Comparison of ENCODE assay signal across 8 mouse cellular contexts in the genomic region with DNA sequence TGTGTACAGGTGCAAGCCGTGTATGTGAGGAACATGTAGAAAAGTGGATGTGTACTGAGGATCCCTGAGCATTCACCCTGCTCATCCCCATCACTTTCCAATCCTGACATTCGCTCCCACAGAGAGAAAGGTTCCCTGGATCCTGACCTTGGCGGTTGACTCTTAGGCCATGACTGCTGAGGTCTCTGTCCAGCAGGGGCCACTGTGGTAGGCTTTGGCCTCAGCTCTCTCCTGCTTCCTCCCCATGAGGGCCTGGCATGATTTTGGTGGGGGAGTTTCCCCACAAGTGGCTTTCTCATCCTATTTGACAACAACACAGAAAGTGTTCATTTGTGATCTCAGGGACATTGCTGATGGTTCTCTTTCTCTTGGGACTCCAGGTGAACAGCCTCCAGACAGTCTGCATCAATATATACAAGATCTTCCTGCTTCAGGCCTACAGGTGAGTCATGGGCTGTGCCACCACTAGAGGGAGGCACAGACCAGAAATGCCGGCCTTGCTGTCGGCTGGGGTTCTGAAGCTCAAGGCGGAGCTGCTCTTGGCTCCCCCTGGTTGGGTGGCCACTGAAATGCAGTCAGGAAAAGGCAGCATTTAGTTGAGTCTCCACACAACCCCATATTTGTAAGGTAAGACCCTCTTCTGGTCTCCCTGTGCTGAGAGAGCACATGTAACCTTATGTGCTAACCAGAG. TPM values are rescaled to one million over a fixed set of nuclear protein-coding genes. Genes with fewer than 3 reads are reported as not detected.
DNase-seq lines count a peak whose midpoint lies in the region; ATAC-seq and TF ChIP-seq lines count a peak whose summit lies in the region.

No protein-coding gene starts in this region.

- H3K4me1 ChIP-seq in heart, embryonic 12.5 days (replicated peaks), result no peaks in the 10 kb centered on the region
- H3K4me1 ChIP-seq in embryonic facial prominence, embryonic 13.5 days, result no peaks in the 10 kb centered on the region
- no peaks in the 10 kb centered on the region for H3K4me1 ChIP-seq in midbrain, postnatal 0 days (ENCODE audit: insufficient read depth, low read length)
- H3K4me1 ChIP-seq in stomach, embryonic 16.5 days (ENCODE audit: control insufficient read depth, insufficient read depth, low read length), result no peaks in the 10 kb centered on the region

- intact Hi-C loops in left cerebral cortex, postnatal 25 days (cut with DNase I), result loop anchor here (1.0 to 5.0 kb wide), 4 partner anchors 46 to 261 kb away; no protein-coding TSS in a partner anchor

- H3K4me3 ChIP-seq in heart, embryonic 12.5 days, result no peak overlapping the region
- H3K4me3 ChIP-seq in embryonic facial prominence, embryonic 13.5 days, result no peak overlapping the region
- H3K4me3 ChIP-seq in midbrain, postnatal 0 days (ENCODE audit: low read depth, low read length), result no peak overlapping the region
- no peak overlapping the region for H3K4me3 ChIP-seq in stomach, embryonic 16.5 days (replicated peaks; ENCODE audit: low read length)

- no peak overlapping the region for H3K4me2 ChIP-seq in heart, embryonic 12.5 days
- no peak overlapping the region for H3K4me2 ChIP-seq in embryonic facial prominence, embryonic 13.5 days
- no peak overlapping the region for H3K4me2 ChIP-seq in midbrain, postnatal 0 days (ENCODE audit: low read depth, low read length, poor library complexity, severe bottlenecking)
- H3K4me2 ChIP-seq in stomach, embryonic 16.5 days (ENCODE audit: low read depth, low read length), result no peak overlapping the region

- H3K36me3 ChIP-seq in heart, embryonic 12.5 days, result no peaks in the 10 kb centered on the region; the same call in 1 of the 2 replicates
- H3K36me3 ChIP-seq in embryonic facial prominence, embryonic 13.5 days, result peaks cover 70% of the 10 kb centered on the region
- peaks cover 22% of the 10 kb centered on the region for H3K36me3 ChIP-seq in midbrain, postnatal 0 days (ENCODE audit: insufficient read depth, low read length)
- H3K36me3 ChIP-seq in stomach, embryonic 16.5 days (ENCODE audit: control insufficient read depth, insufficient read depth, low read length), result no peaks in the 10 kb centered on the region

- ATAC-seq in heart, embryonic 12.5 days (ENCODE audit: insufficient number of reproducible peaks, low FRiP score), result no peak
- peak; percentile 48; the same call in 1 of the 2 replicates for ATAC-seq in embryonic facial prominence, embryonic 13.5 days (ENCODE audit: insufficient number of reproducible peaks, insufficient read depth, low FRiP score, low TSS enrichment, low read depth)
- peak; percentile 89 for ATAC-seq in inflammation-experienced regulatory T-cells, adult 6 months
- ATAC-seq in midbrain, postnatal 0 days (ENCODE audit: low FRiP score), result peak; percentile 86
- ATAC-seq in stomach, embryonic 16.5 days (ENCODE audit: insufficient read depth, low FRiP score), result peak; percentile 76; the same call in 1 of the 2 replicates

- peak; percentile 21 to 24 for DNase-seq in heart, adult 18-20 months
- peak; percentile 63 for DNase-seq in adipocyte (ENCODE audit: low spot score)
- DNase-seq in left cerebral cortex, postnatal 25 days (ENCODE audit: low spot score in 2 of 2), result peak; percentile 61 to 75
- DNase-seq in midbrain, postnatal 0 days (ENCODE audit: low spot score), result peak; percentile 82

- no peak overlapping the region for H3K27ac ChIP-seq in heart, embryonic 12.5 days (ENCODE audit: poor library complexity, severe bottlenecking)
- no peak overlapping the region for H3K27ac ChIP-seq in embryonic facial prominence, embryonic 13.5 days
- no peak overlapping the region for H3K27ac ChIP-seq in midbrain, postnatal 0 days (ENCODE audit: low read depth, low read length)
- H3K27ac ChIP-seq in stomach, embryonic 16.5 days (ENCODE audit: low read length), result no peak overlapping the region

- no peaks in the 10 kb centered on the region for H3K9me3 ChIP-seq in heart, embryonic 12.5 days (replicated peaks)
- no peaks in the 10 kb centered on the region; the same call in 1 of the 2 replicates for H3K9me3 ChIP-seq in embryonic facial prominence, embryonic 13.5 days
- H3K9me3 ChIP-seq in midbrain, postnatal 0 days (ENCODE audit: low read length), result no peaks in the 10 kb centered on the region
- no peaks in the 10 kb centered on the region for H3K9me3 ChIP-seq in stomach, embryonic 16.5 days (replicated peaks; ENCODE audit: control insufficient read depth, low read length)

- peak; percentile 92 for TF ChIP-seq CTCF in midbrain, postnatal 0 days (IDR thresholded peaks at IDR 0.05)

- H3K27me3 ChIP-seq in heart, embryonic 12.5 days (replicated peaks), result no peaks in the 10 kb centered on the region
- H3K27me3 ChIP-seq in embryonic facial prominence, embryonic 13.5 days, result no peaks in the 10 kb centered on the region
- H3K27me3 ChIP-seq in midbrain, postnatal 0 days (ENCODE audit: insufficient read depth, low read length), result no peaks in the 10 kb centered on the region
- no peaks in the 10 kb centered on the region for H3K27me3 ChIP-seq in stomach, embryonic 16.5 days (ENCODE audit: control insufficient read depth, insufficient read depth, low read length)

- WGBS in heart, embryonic 12.5 days, result 42% methylated on average over 6 of the region's 6 CpGs
- WGBS in embryonic facial prominence, embryonic 13.5 days, result 42% methylated on average over 6 of the region's 6 CpGs
- 40% methylated on average over 6 of the region's 6 CpGs for WGBS in midbrain, postnatal 0 days
- WGBS in stomach, embryonic 16.5 days, result 42% methylated on average over 6 of the region's 6 CpGs

- no peak overlapping the region for H3K9ac ChIP-seq in heart, embryonic 12.5 days
- H3K9ac ChIP-seq in embryonic facial prominence, embryonic 13.5 days, result no peak overlapping the region
- H3K9ac ChIP-seq in midbrain, postnatal 0 days (replicated peaks; ENCODE audit: low read length, poor library complexity, severe bottlenecking), result no peak overlapping the region
- no peak overlapping the region for H3K9ac ChIP-seq in stomach, embryonic 16.5 days (ENCODE audit: low read length)

RNA-seq across cellular contexts. Expression of a gene that starts 19.8 kb away (rescaled TPM):
- total RNA-seq in heart, adult 18-20 months (2021), result under 1 TPM in 1 of 2 experiments, not detected in 1; 0.15 TPM
- polyA plus RNA-seq in heart, embryonic 12.5 days (2016; fragmentation: Nextera tagmentation; extraction: Ambion mirVana), result 2.9 and 3.0 TPM in 2 replicates
- 8.4 and 9.1 TPM in 2 replicates for polyA plus RNA-seq in embryonic facial prominence, embryonic 13.5 days (2015; fragmentation: Nextera tagmentation; extraction: Ambion mirVana)
- 1 to 10 TPM; 2.0 to 7.7 (median 2.8) TPM for polyA plus RNA-seq in inflammation-experienced regulatory T-cells, adult 6 months (2017; shearing (Covaris generic))
- total RNA-seq in left cerebral cortex, postnatal 25 days (2021), result 1 to 10 TPM; 2.2 to 2.3 TPM
- 7.7 and 16.0 TPM in 2 replicates for total RNA-seq in midbrain, postnatal 0 days (2014; rRNA removed)
- polyA plus RNA-seq in midbrain, postnatal 0 days (2015; fragmentation: Nextera tagmentation; extraction: Ambion mirVana), result 2.3 and 2.9 TPM in 2 replicates
- 3.2 and 5.0 TPM in 2 replicates for polyA plus RNA-seq in stomach, embryonic 16.5 days (2015; fragmentation: Nextera tagmentation; extraction: Ambion mirVana)

RNA-seq across cellular contexts. Expression of a gene that starts 31.3 kb away (rescaled TPM):
- not detected for total RNA-seq in heart, adult 18-20 months (2021)
- polyA plus RNA-seq in heart, embryonic 12.5 days (2016; fragmentation: Nextera tagmentation; extraction: Ambion mirVana), result not detected in 2 replicates
- not detected in 2 replicates for polyA plus RNA-seq in embryonic facial prominence, embryonic 13.5 days (2015; fragmentation: Nextera tagmentation; extraction: Ambion mirVana)
- not detected for polyA plus RNA-seq in inflammation-experienced regulatory T-cells, adult 6 months (2017; shearing (Covaris generic))
- total RNA-seq in left cerebral cortex, postnatal 25 days (2021), result not detected
- not detected in 2 replicates for total RNA-seq in midbrain, postnatal 0 days (2014; rRNA removed)
- not detected in 2 replicates for polyA plus RNA-seq in midbrain, postnatal 0 days (2015; fragmentation: Nextera tagmentation; extraction: Ambion mirVana)
- polyA plus RNA-seq in stomach, embryonic 16.5 days (2015; fragmentation: Nextera tagmentation; extraction: Ambion mirVana), result not detected in 2 replicates

RNA-seq across cellular contexts. Expression of a gene that starts 42.7 kb away (rescaled TPM):
- 10 to 100 TPM; 56.6 to 63.9 TPM for total RNA-seq in heart, adult 18-20 months (2021)
- polyA plus RNA-seq in heart, embryonic 12.5 days (2016; fragmentation: Nextera tagmentation; extraction: Ambion mirVana), result 112 and 122 TPM in 2 replicates
- 123 and 133 TPM in 2 replicates for polyA plus RNA-seq in embryonic facial prominence, embryonic 13.5 days (2015; fragmentation: Nextera tagmentation; extraction: Ambion mirVana)
- 10 to 100 TPM; 34.1 to 56.7 (median 36.7) TPM for polyA plus RNA-seq in inflammation-experienced regulatory T-cells, adult 6 months (2017; shearing (Covaris generic))
- total RNA-seq in left cerebral cortex, postnatal 25 days (2021), result 100 to 1,000 TPM; 125 to 128 TPM
- total RNA-seq in midbrain, postnatal 0 days (2014; rRNA removed), result 136 and 152 TPM in 2 replicates
- polyA plus RNA-seq in midbrain, postnatal 0 days (2015; fragmentation: Nextera tagmentation; extraction: Ambion mirVana), result 126 and 130 TPM in 2 replicates
- 117 TPM in 2 replicates for polyA plus RNA-seq in stomach, embryonic 16.5 days (2015; fragmentation: Nextera tagmentation; extraction: Ambion mirVana)

RNA-seq across cellular contexts. Expression of a gene that starts 58.1 kb away (rescaled TPM):
- total RNA-seq in heart, adult 18-20 months (2021), result under 1 TPM in 1 of 2 experiments, not detected in 1; 0.28 TPM
- not detected in 2 replicates for polyA plus RNA-seq in heart, embryonic 12.5 days (2016; fragmentation: Nextera tagmentation; extraction: Ambion mirVana)
- 0.51 TPM in 1 of 2 replicates, not detected in the other for polyA plus RNA-seq in embryonic facial prominence, embryonic 13.5 days (2015; fragmentation: Nextera tagmentation; extraction: Ambion mirVana)
- not detected for polyA plus RNA-seq in inflammation-experienced regulatory T-cells, adult 6 months (2017; shearing (Covaris generic))
- under 1 TPM in 1 of 2 experiments, not detected in 1; 0.18 TPM for total RNA-seq in left cerebral cortex, postnatal 25 days (2021)
- total RNA-seq in midbrain, postnatal 0 days (2014; rRNA removed), result 0.33 and 0.49 TPM in 2 replicates
- 0.53 and 0.79 TPM in 2 replicates for polyA plus RNA-seq in midbrain, postnatal 0 days (2015; fragmentation: Nextera tagmentation; extraction: Ambion mirVana)
- polyA plus RNA-seq in stomach, embryonic 16.5 days (2015; fragmentation: Nextera tagmentation; extraction: Ambion mirVana), result 3.3 and 3.4 TPM in 2 replicates

Comparison
In these comparisons a context has a peak if more than half of its experiments do, and no peak if none do; other contexts are left out.
1. DNase-seq: peak in every context shown above with its lines; median percentile 82 in midbrain, postnatal 0 days; 68 in left cerebral cortex, postnatal 25 days; 63 in adipocyte; 22 in heart, adult 18-20 months.